Mouse (Mus musculus) large intestine, adult 2 months (tissue): ENCODE results near the gene Scn3b. TPM values are rescaled to one million over a fixed set of nuclear protein-coding genes. Genes with fewer than 3 reads are reported as not detected.

ENCODE experiments used
- DNase-seq: peaks from one replicate; pipeline ENCODE4 v3.0.0-alpha.2; 2012; ENCODE audit warnings: low read depth, low spot score
- WGBS: fragments of 180-500 bp; shearing (Covaris S2); methylation state at CpG from one replicate; pipeline ENCODE4 v1.1.7; 2018; 5-methylcytosine and 5-hydroxymethylcytosine counted together
- polyA plus RNA-seq: library from polyadenylated mRNA; depleted of rRNA; stranded (reverse); fragments of >200 nt; gene quantifications from 2 replicates; pipeline ENCODE4 v1.2.3, GENCODE M21; 2012

Scn3b gene
- polyA plus RNA-seq, 1 experiment, result 0.26 TPM

DNA sequence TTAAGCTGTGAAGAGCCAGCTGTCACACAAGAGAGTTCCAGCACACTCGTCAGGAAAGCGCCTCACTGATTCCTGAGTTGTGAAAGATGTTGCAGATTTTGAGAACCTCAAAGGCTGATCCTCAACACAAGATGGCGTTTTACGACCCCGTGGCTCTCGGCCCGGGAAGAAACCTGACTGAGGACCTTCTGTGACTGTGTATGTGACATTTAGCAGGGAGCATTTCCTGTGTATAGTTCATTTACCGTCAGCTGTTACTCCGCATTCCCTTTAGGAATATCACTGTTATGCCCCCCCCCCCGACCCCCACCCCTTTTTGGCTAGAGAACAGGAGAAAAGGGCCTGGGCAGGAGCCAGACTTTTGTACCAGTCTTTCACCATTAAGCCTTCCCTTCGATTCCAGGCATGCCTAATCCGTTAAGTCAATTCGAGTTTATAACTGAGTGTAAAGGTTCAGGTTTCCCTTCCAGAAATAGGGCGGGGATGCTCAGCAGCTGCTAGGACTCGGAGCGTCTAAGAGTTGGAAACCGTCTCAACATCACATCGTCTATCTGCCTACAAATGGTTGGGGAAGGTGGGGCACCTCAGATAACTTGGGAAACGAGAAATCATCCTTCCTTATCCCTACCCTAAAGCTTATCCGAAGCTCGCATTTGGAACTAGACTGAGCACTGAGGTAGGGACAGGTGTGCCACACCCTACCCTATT is 823 bp upstream of the Scn3b start:
- 8% methylated on average over 21 of the region's 21 CpGs for WGBS
- DNase-seq, result peak; percentile 6

DNA sequence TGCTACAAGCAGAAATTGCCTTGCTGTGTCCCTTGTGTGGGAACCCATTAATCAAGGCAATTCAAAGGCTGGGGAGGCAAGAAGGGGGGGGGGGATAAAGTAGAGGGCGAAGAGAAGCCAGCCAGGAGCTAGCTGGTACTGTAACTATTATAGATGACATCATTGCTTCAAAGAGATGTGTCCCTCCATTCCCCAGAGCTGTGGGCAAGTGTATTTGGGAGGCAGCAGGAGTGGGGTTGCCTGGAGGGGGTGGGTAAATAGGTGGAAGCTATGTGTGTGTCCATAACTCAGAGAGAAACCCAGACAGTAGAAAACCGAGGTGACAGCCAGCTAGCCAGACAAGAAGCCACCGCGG is 292 bp upstream of the Scn3b start:
- WGBS, result 2% methylated on average over 4 of the region's 4 CpGs
- DNase-seq, result no peak

DNA sequence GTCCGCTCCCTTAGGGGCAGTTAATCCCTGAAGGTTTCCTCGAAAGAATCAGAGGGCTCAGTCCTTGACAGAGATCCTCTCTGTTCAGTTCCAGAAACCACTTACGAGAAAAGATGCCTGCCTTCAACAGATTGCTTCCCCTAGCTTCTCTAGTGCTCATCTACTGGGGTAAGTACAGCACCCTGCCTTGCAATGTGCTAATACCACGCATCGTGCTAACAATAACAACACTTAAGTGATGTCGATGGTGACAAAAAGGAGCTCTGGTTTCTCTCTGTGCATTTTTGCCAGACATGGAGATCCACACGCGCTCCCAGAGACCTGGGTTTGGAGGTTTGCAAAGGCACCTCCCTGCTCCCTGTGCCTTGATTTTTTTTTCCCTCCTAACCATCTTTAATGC is 863 bp downstream of the Scn3b start:
- WGBS, result 26% methylated on average over 8 of the region's 8 CpGs
- no peak for DNase-seq

DNA sequence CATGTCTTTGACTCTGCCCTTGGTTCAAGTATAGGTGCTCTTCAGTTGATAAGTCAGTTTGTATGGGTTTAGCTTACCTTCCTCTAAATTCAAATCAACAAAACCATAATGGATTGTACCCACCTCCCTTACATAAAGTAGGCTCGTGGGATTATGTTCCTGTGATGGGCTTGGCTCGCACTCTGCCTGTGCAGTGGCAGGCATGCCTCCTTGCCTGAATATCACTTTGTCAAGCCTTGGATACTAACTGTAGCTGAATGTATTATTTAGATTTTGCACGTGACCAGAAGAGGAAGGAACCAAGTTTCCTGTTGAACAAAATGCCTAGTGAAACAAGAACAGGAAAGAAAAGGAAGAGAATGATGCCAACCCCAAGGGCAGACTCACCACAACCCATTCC is 2.1 kb downstream of the Scn3b start:
- WGBS, result 62% methylated on average over 3 of the region's 3 CpGs

GRCm38 (mm10) chr9:40272822-40273221 is 3.8 kb downstream of the Scn3b start:
- WGBS, result 78% methylated on average over 7 of the region's 7 CpGs
- DNase-seq, result no peak

More for the DNA sequence above, 2.1 kb downstream of the Scn3b start:
- DNase-seq, result no peak

DNA sequence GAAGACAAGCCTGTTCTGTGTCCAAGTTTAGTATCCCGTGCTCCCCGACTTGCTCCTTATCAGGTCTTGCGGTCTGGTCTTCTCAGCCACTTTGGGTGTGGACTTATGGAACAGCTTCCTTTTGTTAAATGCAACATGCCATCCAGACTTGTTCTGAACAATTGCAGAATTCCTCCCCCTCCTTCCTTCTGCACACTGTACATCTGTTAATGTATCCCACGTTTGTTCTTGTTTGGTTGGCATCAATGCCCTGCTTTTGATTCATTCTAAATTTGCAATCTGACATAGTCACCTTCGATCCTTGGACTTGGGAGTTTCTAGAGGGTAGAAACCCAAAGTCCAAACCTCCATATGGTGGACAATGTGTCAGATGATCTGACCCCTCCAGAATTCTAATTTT is 6.9 kb downstream of the Scn3b start:
- 72% methylated on average over 5 of the region's 5 CpGs for WGBS
- DNase-seq, result no peak

DNA sequence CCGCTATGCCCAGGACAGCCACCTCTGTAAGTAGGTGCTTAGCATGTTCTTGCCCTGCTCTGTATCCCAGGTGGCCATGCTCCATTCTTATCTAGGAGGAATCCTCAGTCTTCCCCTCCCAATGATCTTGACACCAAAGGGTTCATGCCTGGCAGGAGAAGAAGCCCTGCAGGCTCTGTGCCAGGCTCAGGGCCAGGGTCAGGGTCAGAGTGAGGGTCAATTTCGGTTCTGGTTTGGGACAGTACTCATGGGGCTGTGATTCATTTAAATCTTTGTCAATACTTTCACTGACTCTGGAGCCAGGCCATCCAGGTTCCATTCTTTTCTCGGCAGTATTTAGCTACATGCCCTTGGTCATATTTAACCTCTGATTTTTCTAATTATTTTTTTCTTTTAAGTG is 8.7 kb downstream of the Scn3b start:
- DNase-seq, result no peak
- WGBS, result 76% methylated on average over 3 of the region's 3 CpGs

- 87% methylated on average over 7 of the region's 7 CpGs for WGBS
- DNase-seq, result no peak
These were observed 10.4 kb downstream of the Scn3b start for GRCm38 (mm10) chr9:40279438-40279837.

DNA sequence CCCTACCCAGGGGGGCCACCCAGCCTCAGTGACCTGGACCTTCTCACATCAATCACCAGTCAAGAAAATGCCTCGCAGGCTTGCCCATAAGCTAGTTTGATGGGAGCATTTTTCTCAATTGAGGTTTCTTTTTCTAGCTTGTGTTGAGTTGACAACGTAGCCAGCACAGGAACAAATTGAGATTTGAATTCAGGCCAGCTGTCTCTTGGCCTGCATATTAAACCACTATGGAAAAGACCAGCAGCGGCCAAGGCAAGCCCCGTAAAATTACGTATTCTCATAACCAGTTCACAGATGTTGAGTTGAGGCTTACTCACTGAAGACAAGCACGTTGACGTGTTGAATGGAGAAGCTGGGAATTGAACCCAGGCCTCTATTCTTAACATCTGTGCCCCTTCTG is 14.0 kb downstream of the Scn3b start:
- 76% methylated on average over 7 of the region's 7 CpGs for WGBS
- no peak for DNase-seq

DNA sequence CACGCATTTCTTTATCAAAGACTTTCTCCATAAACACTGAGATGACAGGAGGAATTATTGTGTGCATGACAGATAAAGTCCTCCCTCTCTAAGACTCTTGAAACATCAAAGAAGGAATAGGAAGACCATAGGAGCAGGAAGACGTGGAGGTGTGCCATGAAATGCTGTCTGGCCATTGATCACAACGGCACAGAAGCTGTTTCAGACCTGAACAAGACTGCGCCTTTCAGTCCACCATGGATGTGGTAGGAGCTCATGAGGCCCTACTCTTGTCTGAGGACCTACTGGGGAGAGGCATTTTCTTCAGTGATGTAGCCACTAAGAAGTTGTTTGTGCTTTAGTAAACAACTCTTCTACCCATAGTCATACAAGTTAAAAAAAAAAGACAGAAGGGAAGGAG is 23.5 kb downstream of the Scn3b start:
- no peak for DNase-seq
- WGBS, result 90% methylated on average over 4 of the region's 4 CpGs

GRCm38 (mm10) chr9:40293286-40293685 is 24.3 kb downstream of the Scn3b start:
- 92% methylated on average over 8 of the region's 8 CpGs for WGBS
- DNase-seq, result no peak

- 94% methylated on average over 5 of the region's 5 CpGs for WGBS
- DNase-seq, result no peak
These were observed 24.7 kb downstream of the Scn3b start for GRCm38 (mm10) chr9:40293740-40294139.

DNA sequence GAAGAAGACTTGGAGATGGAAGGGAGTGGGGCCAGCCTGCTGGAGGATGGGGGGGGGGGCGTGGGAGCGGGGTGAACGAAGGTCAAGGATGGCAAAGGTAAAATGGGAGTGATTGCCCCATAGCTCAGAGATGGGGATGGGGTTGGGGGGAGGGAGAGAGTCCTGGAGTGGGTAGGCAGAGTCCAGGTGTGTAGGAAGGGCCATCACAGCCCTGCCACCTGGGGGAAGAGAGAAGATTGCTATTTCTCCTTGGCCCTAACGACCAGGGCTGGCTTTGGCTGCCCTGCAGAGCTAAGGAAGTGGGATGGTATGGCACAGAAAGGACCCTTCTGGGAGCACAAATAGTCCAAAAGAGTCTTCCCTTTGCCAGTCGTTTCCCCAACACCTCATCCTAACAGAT is 25.2 kb downstream of the Scn3b start:
- 91% methylated on average over 5 of the region's 5 CpGs for WGBS
- DNase-seq, result no peak

DNA sequence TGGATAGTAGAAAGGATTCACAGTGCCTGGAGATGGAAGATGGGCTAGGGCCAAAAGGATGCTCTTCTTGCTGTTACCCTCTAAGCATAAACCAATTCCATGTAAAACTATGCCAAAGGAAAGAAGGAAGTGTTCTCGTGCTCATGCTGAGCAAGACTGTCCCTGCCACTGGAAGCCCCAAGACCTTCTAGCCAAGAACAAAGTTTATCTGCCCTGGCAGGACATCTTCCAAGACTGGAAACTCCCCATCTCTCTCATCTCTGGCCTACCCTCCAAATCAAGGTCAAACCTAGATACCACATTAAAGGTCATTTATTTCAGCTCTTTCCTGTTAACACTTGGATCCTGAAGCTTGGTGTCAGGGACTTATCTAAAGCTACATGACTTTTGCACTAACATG is 25.8 kb downstream of the Scn3b start:
- WGBS, result 94% methylated on average over 1 of the region's 1 CpGs
- no peak for DNase-seq

- DNase-seq, result no peak
- 95% methylated on average over 5 of the region's 5 CpGs for WGBS
These were observed 27.2 kb downstream of the Scn3b start for GRCm38 (mm10) chr9:40296251-40296650.

DNA sequence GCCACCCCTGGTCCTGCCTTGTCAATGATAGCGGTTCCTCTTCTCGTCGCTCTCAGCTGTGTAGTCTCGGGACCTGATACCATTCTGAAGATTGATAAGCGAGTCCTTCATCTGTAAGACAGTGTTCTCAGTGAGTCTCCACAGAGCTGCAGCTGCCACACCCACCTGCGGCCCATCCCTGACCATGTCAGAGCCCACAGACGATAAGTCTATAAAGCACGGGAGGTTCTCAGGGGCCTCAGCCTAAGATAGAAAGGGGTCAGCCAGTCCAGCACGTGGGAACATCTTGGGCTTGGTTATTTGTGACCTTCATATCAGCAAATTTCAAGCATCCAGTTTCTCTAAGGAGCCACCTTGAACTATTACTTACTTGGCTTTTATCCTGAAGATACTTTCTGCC is 29.0 kb downstream of the Scn3b start:
- 85% methylated on average over 9 of the region's 9 CpGs for WGBS
- DNase-seq, result no peak

DNA sequence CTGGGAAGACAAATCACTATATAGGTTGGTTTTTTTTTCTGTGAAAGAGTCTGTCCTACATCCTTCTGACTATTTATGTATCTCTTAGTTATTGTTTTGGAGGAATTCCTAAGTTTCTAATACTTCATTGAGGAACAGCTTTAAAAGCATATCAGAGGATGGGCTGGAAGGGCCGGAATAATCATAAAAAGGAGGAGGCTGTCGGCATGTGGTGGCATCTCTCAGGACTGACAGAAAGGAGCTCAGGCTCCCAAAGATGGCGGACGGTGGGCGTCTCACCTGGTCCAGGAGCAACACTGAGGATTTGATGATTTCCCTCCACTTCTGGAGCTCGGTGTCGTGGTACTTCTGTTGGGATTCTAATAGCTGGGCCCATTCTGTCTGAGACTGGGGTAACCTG is 30.3 kb downstream of the Scn3b start:
- WGBS, result 93% methylated on average over 7 of the region's 7 CpGs
- no peak for DNase-seq

- 93% methylated on average over 15 of the region's 15 CpGs for WGBS
- no peak for DNase-seq
These were observed 31.3 kb downstream of the Scn3b start for GRCm38 (mm10) chr9:40300018-40300989.

DNA sequence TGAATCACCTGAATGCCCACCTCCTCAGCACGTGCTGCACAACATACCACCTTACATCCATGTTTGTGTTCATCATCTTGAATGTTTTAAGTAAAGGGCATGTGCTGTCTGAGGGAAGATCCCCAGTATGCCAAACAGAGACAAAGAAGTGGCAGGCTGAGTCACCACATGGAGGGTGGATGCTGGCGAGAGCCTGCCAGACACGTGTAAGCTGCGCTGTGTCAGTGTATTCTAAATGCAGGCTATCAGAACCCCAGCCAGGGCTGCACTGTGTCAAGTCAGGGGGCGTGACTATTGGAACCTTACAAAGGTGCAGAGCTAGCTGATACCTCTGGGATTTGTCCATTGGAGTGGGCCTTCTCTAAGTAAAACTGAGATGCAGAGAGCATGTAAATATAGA is 32.5 kb downstream of the Scn3b start:
- DNase-seq, result no peak
- 90% methylated on average over 5 of the region's 5 CpGs for WGBS

GRCm38 (mm10) chr9:40302375-40302774 is 33.4 kb downstream of the Scn3b start:
- WGBS, result 92% methylated on average over 8 of the region's 8 CpGs
- no peak for DNase-seq

- WGBS, result 94% methylated on average over 8 of the region's 8 CpGs
- DNase-seq, result no peak
These were observed 35.2 kb downstream of the Scn3b start for GRCm38 (mm10) chr9:40304243-40304642.
